Comparison of ENCODE assay signal across 8 mouse cellular contexts in the genomic region with DNA sequence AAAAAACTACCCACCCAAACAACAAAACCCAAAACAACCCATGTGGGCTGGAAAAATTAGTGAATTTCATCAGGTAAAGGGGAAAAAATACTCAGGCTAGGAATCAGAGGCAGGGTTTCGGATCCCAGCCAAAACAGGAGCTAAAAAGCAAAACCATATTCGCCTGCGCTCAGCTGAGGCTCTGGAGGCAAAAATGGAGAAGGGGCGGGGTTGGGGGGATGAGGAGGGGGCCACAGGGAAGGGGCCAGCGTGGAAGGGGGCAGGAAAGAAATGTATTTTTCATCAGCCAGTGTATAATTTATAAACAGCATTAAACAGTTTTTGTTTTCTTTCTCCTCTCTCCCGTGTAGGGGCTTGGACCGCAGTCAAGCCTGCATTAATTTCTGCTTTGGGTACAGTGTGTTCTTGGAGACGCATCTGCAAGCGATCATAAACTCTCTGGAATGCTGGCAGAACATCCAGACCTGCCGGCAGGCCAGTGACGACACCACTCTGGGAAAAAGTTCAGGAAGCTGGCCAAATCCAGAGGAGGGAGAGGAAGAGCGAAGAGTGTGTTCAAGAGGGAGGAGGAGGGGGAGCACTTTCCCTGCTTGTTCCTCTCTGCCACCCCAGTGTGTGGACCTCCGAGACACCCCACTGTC.
A peak's percentile ranks its signal among the peaks of the same experiment; 100 is the strongest.
DNase-seq lines count a peak whose midpoint lies in the region; ATAC-seq and TF ChIP-seq lines count a peak whose summit lies in the region.

No protein-coding gene starts in this region.

- WGBS in embryonic facial prominence, embryonic 11.5 days = 31% methylated on average over 13 of the region's 13 CpGs
- WGBS in intestine, embryonic 15.5 days = 30% methylated on average over 13 of the region's 13 CpGs
- 32% methylated on average over 13 of the region's 13 CpGs for WGBS in stomach, embryonic 15.5 days

- DNase-seq in adrenal gland, postnatal 25 days = peak; percentile 66
- DNase-seq in embryonic facial prominence, embryonic 11.5 days (ENCODE audit: low spot score) = peak; percentile 84
- DNase-seq in gastrocnemius, postnatal 4 days (ENCODE audit: low spot score in 2 of 2) = peak; percentile 55 to 85
- DNase-seq in left cerebral cortex, adult 2 months (ENCODE audit: extremely low spot score in 1 of 2, low spot score in 2 of 2) = peak; percentile 87 to 91
- peak; percentile 90 to 95 for DNase-seq in lung, postnatal 4 days
- DNase-seq in thymus, postnatal 14 days = no peak

- peaks cover 4% of the 10 kb centered on the region for H3K4me1 ChIP-seq in embryonic facial prominence, embryonic 11.5 days (ENCODE audit: control insufficient read depth, insufficient read depth, low read length)
- peaks cover 43% of the 10 kb centered on the region for H3K4me1 ChIP-seq in intestine, embryonic 15.5 days (replicated peaks)
- H3K4me1 ChIP-seq in stomach, embryonic 15.5 days = peaks cover 49% of the 10 kb centered on the region

- no peaks in the 10 kb centered on the region for H3K36me3 ChIP-seq in embryonic facial prominence, embryonic 11.5 days (replicated peaks; ENCODE audit: control insufficient read depth, insufficient read depth, low read depth, low read length)
- H3K36me3 ChIP-seq in intestine, embryonic 15.5 days = no peaks in the 10 kb centered on the region
- H3K36me3 ChIP-seq in stomach, embryonic 15.5 days = no peaks in the 10 kb centered on the region

- no peak for TF ChIP-seq CTCF in left cerebral cortex, adult 2 months (IDR thresholded peaks at IDR 0.05)

- H3K27ac ChIP-seq in embryonic facial prominence, embryonic 11.5 days (replicated peaks; ENCODE audit: low read depth, low read length) = peak overlapping the region; percentile 31; the same call in 1 of the 2 replicates
- peak overlapping the region; percentile 48 for H3K27ac ChIP-seq in intestine, embryonic 15.5 days
- peak overlapping the region; percentile 98 for H3K27ac ChIP-seq in left cerebral cortex, adult 2 months
- peak overlapping the region; percentile 73; the same call in 1 of the 2 replicates for H3K27ac ChIP-seq in stomach, embryonic 15.5 days

- no peak for ATAC-seq in embryonic facial prominence, embryonic 11.5 days (replicated peaks; ENCODE audit: insufficient number of reproducible peaks, low FRiP score, low TSS enrichment, low read depth)
- peak; percentile 72 for ATAC-seq in intestine, embryonic 15.5 days
- peak; percentile 60 for ATAC-seq in stomach, embryonic 15.5 days (ENCODE audit: insufficient read depth, low FRiP score, low read depth)

- no peaks in the 10 kb centered on the region; the same call in 1 of the 2 replicates for H3K27me3 ChIP-seq in embryonic facial prominence, embryonic 11.5 days (ENCODE audit: control insufficient read depth, insufficient read depth, low read length)
- H3K27me3 ChIP-seq in intestine, embryonic 15.5 days (replicated peaks) = no peaks in the 10 kb centered on the region
- 0 out of 2 replicates have a peak, but pooled peaks cover 10% of the 10 kb centered on the region for H3K27me3 ChIP-seq in stomach, embryonic 15.5 days (replicated peaks)

- H3K9ac ChIP-seq in embryonic facial prominence, embryonic 11.5 days (replicated peaks; ENCODE audit: low read length) = no peak overlapping the region
- H3K9ac ChIP-seq in intestine, embryonic 15.5 days = no peak overlapping the region
- no peak overlapping the region for H3K9ac ChIP-seq in stomach, embryonic 15.5 days

- H3K4me2 ChIP-seq in embryonic facial prominence, embryonic 11.5 days (ENCODE audit: low read depth, low read length) = no peak overlapping the region
- H3K4me2 ChIP-seq in intestine, embryonic 15.5 days (replicated peaks) = peak overlapping the region; percentile 38
- H3K4me2 ChIP-seq in stomach, embryonic 15.5 days = peak overlapping the region; percentile 40

- intact Hi-C loops in left cerebral cortex, adult 2 months (cut with DNase I) = loop anchor here (1.0 to 5.0 kb wide), 7 partner anchors 14 to 140 kb away; no protein-coding TSS in a partner anchor

- no peaks in the 10 kb centered on the region for H3K9me3 ChIP-seq in embryonic facial prominence, embryonic 11.5 days (replicated peaks; ENCODE audit: control insufficient read depth, low read length)
- H3K9me3 ChIP-seq in intestine, embryonic 15.5 days = no peaks in the 10 kb centered on the region
- no peaks in the 10 kb centered on the region for H3K9me3 ChIP-seq in stomach, embryonic 15.5 days

- H3K4me3 ChIP-seq in embryonic facial prominence, embryonic 11.5 days (ENCODE audit: low read depth, low read length) = no peak overlapping the region
- no peak overlapping the region for H3K4me3 ChIP-seq in intestine, embryonic 15.5 days (replicated peaks)
- H3K4me3 ChIP-seq in left cerebral cortex, adult 2 months = no peak overlapping the region
- H3K4me3 ChIP-seq in stomach, embryonic 15.5 days (replicated peaks) = no peak overlapping the region

Comparison
In these comparisons a context has a peak if more than half of its experiments do, and no peak if none do; other contexts are left out.
1. H3K27ac ChIP-seq: peak in every context shown above with its lines; median percentile 98 in left cerebral cortex, adult 2 months; 73 in stomach, embryonic 15.5 days; 48 in intestine, embryonic 15.5 days; 31 in embryonic facial prominence, embryonic 11.5 days.